Mouse (Mus musculus): Measurements from ENCODE around the gene Smyd3.
"Not testable (repeated sequence)": the region's sequence is repeated elsewhere in the genome, so short reads cannot be mapped to it uniquely, and the experiment has no call there.

Smyd3 gene
- long read RNA-seq, experiment 1, partial matches to known transcripts = 0 of 1 reads
- long read RNA-seq, experiment 1, other reads (novel, unspliced or antisense) = 1 of 1 reads
- long read RNA-seq, experiment 2, partial matches to known transcripts = 0 of 2 reads
- long read RNA-seq, experiment 2, other reads (novel, unspliced or antisense) = 1 of 2 reads

DNA sequence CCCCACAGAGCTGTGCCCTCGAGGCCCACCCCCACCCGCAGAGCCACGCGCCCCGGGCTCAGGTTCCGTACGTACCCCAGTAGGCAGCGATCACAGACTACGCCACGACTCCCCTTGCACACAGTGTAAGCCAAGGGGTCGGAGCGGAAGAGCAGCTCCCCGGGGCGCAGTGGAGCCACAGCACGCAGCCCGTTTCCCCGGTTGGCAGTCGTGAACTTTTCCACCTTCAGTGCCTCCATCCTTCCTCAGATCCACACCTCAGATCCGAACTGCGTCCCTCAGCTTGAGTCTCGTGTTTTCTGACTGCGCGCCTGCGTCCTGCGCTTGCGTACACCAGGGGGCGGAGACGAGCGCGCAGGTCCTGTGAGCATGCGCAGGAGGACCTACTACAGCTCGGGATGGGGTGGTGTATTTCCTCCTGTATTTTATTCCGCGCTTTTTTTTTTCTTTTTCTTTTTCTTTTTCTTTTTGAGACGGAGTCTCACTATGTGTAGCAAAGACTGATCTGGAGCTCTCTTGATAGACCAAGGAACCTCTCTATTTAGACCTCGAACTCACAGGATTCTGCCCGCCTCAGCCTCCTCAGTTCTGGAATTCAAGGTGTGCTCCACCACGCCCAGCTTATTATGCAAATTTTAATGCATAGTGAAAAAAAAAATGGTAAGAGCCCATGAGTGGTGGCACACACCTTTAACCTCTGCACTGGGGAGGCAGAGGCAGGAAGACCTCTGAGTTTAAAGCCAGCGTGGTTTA, at the start of gene Smyd3:
TSS of gene Smyd3 (minus strand) at position 329 of the 753 bp plus-strand sequence.
- intact Hi-C loops (cut with DNase I) = no loop called here

DNA sequence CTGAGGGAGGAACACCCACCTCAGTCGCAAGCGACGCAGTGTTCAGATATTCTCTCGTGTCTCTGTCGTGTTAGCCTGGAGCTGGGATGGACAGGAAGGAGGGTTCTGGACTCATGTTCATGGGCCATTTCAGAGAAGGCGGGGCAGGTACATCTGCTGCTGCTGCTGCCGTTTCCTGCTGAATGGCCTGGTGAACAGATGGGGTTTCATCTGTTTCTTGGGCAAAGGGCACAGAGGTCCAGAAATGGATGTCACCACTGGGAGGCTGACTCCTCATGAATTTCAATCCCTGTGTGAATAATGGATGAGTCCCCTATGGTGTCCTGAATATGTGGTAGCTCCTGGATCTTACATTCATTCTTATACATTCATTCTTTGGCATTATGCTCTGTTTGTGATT, 49.7 kb upstream of the Smyd3 start:
- intact Hi-C loops (cut with DNase I) = no loop called here

DNA sequence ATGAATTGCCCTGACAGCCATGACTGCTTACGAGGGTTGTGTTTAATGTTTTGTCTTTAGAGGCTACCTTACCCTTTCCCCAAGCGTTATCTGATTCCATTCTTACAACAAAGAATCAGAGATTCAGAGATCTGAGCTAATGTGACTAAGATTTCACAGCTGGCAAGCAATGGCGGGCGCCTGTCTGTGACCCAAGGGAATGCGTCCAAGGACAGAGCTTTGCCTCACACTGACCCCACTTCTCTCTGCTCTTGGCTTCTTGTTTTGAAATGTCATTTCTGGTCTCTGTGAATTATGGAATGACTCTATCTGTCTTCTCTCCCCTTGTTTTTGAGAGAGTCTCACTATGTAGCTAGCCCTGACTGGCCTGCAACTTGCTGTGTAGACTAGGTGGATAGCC, 46.1 kb upstream of the Smyd3 start:
- intact Hi-C loops (cut with DNase I) = no loop called here

DNA sequence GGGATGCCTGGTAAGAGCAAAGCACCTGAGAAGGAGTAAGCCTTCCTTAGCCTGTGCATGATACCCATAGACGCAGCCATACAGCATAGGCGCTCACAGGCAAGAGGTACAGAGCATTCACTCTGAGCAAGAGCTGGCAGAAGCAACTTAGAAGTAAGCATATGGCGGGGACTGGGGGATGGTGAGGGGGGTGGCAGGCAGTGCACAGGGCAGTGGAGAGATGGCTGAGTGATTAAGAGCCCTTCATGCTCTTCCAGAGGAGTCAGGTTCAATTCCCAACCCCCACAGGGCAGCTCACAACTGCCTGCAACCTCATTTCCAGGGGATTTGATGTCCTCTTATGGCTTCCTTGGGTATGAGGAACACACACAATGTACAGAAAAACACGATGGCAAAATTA, 45.4 kb upstream of the Smyd3 start:
- intact Hi-C loops (cut with DNase I) = no loop called here

DNA sequence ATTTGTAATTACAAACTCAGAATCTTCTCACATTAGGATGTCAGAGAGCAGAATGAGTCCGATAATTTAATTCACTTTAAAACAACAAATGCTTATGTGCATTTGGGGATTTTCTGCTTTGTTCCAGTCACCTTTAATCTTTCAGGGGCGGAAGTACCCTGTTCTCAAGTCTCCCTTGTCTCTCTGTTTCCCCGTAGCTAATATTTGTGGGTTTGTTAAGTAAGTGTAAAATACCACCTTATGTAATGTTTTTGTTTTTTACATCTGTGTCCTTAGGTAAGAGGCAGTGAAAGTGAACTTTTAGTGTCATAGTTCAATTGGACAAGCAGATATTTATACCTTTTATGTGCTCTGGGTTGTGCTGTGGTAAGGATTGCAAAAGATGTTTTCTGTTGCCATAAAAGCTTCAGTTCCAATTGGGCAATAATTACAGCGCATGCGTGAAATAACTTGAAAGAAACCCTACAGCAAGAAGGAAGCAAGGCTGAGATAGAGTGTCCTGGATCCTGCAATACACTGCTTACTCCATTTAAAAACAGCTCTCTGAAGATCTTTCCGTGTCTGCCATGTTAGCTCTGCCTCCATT, 43.1 kb upstream of the Smyd3 start:
- intact Hi-C loops (cut with DNase I) = no loop called here

DNA sequence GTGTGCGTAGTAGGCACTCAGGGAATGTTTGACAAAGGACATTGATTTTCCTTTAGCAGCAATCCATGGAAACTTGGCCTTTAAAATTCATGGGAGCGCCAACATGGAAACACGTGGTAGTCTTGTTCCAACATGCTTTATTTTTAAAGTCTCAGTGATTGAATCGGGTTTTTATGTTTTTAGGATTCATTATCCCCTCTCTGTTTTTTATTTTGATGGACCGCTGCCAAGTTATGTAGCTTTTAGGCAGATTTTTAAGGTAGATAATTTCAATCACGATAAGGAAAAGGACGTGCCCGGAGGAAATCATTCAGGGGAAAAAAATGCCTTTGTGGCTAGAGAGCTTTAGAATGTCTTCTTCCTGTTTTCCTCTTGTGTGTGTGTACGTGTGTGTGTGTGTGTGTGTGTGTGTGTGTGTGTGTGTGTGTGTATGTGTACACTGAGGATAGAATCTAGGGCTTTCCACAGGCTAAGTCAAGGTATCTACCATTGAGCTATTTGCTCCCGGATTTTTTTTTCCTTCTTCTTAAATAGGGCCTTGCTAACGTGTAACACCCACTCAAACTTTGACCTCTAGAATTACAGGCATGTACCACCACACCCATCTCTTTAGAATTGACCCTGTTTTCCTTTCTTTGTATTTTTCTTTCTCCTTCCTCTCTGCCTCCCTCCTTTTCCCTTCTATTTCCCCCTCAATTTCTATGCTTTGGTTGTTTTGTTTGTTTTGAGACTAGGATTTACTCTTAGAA, 41.8 kb upstream of the Smyd3 start:
- intact Hi-C loops (cut with DNase I) = no loop called here

DNA sequence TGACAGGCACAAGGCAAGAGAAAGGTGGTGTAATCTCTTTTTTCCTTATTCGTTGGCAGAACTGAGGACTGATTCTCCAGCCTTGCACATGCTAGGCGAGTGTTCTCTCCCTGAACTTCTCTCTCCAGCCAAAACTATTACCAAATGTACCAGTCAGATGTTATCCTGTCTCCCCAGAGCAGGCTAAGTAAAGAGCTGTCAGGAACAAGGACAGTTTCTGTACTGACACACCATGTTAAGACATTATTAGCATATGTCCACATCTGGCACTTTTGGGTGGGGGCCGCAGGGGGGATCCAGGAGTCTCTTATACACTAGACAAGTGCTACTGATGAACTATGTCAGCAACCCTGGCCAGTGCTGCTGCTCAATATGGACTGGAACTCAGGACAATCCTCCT, 39.1 kb upstream of the Smyd3 start:
- intact Hi-C loops (cut with DNase I) = no loop called here

DNA sequence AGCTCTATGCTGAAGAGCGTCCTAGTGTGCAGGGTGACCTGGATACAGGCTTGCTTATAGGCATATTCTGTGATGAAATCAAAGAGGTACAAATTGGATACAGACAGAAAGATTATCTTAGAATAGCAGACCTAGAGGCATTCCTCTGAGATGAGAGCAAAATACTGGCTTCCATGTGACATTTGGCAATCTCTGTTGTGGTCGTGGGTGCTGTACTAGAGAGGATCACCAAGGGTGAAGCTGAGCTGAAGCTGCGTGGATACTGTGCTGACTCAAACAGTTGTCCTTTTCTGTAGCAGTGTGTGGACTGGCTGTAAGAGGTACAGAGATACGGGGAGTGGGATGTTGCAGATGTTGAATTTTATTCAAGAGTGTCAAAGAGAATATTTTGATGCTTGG, 36.1 kb upstream of the Smyd3 start:
- intact Hi-C loops (cut with DNase I) = no loop called here

DNA sequence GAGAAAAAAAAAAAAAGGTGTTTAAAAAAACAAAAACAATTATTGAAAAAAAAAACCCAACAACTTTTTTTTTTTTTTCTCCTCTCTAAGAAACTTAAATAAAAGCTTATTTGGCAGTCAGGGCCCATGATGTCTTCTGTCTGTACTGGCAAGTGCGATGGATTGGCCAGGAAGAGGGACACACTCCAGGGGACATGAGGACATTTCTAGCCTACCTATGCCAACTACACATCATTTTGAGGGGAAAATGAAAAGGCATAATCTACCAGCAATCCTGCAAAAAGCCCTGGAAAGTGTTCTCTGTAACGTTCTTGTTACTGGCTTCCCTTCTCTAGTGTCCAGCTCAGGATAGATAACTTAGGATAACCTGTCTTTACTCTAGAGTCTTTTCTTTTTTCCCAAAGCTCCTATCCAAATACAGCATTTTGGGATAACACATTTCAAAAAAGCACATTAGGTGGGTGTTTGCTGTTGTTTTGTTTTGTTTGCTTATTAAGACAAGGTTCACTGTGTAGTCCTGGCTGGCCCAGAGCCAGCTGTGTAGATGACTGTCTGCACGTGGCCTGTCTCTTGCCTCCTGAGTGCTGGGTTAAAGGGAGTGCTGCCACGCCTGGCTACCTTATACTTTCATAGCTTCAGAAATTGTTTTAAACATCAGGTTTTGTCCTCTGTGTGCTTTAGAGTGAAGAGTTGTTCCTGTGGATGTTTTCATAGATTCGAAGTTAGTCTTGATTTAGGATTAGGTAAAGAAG, 35.5 kb upstream of the Smyd3 start:
- intact Hi-C loops (cut with DNase I) = no loop called here

DNA sequence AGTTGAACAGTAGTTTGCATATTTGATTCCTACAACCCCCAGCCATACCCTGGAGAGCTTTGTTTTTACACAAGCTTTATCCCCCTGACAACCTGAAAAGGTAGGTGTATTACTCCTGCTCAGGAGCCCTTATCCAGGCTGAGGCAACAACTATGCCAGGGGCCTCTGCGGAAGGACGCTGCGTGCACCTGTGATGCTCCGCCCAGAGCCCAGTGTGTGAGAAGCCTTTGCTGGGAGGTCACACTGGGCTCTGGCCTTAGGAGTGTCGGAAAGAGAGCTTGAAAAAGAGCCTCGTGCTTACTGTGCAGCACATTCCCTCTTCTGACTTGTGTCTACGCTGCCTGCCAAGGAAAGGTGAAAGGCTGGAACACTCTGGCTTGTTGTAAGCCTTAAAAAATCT, 34.9 kb upstream of the Smyd3 start:
- intact Hi-C loops (cut with DNase I) = no loop called here

DNA sequence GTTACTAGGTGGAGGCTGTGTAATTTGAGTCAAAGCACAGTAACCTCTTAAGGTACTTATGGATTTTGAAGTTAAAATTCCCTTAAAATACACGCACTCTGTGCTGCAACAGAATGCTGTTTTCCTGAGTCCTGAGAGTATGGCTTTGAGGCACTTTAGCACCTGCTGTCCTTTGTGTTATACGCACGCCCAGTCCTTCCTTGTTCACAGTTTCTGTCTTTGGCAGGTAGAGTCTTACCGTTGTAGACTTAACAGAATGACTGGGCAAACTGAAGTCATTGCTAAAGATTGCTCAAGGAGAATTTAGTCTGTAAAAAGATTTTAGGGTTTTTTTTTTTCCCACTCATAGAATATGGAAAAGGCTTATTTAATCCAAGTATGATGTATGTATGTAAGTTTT, 34.1 kb upstream of the Smyd3 start:
- intact Hi-C loops (cut with DNase I) = no loop called here

DNA sequence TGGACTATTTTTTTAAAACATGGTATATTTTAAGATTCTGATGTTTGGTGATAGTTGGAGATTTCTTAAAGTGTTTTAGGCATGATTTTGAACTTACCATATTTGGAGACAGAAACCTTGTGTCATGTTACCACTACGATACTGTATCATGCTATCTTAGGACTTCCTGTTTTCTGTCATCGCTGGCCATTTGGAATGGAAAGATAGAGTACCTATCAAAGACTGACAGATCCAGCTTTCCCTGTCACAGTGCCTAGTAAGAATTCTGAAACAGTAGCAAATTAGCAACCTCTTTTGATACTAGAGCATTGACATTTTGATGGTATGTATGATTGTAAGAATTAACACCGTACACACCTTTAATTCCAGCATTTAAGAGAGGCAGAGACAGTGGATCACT, 33.5 kb upstream of the Smyd3 start:
- intact Hi-C loops (cut with DNase I) = no loop called here

DNA sequence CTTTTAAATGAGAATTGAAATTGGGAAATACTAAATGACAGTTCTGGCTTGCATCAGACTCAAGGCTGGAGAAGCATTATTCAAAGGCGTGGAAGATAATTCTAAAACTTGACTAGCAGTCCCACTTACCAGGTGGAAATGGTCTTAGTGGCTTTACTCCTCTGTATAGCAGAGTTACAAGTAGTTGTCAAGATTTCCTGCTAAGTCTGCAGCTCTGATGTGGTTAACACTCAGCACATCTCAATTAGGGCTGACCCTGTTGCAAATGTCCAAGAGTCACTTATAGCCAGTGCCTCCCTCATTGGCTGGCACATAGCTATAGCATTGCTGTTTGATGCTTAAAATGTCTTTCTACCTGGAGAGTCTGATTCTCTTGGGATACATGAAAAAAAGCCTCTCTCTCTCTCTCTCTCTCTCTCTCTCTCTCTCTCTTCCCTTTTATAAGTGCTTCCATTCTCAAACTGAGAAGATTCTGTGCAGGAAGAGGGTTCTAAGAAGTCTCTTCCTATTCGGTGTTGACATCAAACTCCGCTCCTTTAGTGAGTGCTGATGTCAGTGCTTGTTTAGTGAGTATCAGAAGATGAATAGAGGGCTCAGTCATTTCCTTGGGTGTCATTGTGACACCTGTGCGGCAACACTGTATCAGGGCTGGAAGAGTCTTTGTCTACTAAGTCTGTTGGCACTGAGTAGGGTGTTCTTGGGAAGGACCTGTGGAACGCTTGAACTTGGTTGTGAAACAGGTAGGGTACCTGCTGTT, 31.3 kb upstream of the Smyd3 start:
- intact Hi-C loops (cut with DNase I) = no loop called here

DNA sequence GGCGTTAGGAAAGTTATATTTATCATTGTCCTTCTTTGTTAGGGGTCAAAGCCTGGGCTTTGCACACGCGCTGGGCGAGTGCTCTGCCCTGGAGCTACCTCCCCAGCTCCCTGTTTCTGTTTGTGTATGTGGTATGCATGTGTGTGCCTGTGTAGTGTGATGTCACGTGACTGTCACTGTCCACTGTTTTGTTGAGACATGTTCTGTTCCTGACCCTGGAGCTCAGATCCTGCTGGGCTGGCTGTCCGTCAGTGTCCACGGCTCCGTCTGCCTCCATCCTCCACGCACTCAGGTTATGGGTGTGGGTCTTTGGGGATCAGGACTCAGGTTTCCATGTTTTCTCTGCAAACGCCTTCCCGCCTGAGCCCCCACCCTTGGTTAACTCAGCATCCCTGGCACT, 30.4 kb upstream of the Smyd3 start:
- intact Hi-C loops (cut with DNase I) = no loop called here

DNA sequence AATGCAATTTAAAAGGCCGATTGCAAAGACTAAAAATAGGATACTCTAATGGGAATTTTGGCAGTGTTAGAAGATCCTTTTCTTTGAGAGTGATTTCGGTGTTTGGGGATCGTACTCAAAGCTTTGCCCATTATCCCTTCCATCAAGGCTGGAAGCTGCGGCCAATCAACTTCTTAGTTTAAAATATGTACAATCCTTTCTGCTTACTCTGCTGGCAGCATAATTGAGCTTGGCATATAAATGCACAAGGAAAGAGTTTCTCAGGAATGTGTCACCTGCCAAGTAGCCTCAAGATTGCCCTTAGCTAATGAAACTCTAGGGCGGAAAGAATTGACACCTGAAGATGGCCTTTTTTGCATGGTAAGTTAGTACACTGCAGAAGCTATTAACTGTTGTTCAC, 29.3 kb upstream of the Smyd3 start:
- intact Hi-C loops (cut with DNase I) = no loop called here

DNA sequence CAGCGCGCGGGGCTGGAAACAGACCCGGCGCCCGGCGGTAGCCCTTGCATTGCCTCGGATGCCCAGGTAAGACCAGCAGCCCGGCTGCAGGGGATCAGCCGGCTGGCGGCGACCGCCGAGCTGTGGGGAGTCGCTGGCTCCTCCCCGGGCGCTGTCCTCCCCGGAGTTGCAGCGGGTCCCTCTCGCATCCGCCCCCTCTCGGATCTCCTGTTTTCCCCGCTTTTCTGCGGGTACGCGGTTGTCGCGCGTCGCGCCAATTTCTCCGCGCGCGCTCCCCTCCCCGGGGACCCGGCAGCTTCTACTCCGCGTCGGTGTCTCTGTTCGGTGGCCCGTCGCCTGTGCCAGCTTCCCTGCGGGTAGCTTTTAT, 28.7 kb upstream of the Smyd3 start:
- intact Hi-C loops (cut with DNase I) = no loop called here

DNA sequence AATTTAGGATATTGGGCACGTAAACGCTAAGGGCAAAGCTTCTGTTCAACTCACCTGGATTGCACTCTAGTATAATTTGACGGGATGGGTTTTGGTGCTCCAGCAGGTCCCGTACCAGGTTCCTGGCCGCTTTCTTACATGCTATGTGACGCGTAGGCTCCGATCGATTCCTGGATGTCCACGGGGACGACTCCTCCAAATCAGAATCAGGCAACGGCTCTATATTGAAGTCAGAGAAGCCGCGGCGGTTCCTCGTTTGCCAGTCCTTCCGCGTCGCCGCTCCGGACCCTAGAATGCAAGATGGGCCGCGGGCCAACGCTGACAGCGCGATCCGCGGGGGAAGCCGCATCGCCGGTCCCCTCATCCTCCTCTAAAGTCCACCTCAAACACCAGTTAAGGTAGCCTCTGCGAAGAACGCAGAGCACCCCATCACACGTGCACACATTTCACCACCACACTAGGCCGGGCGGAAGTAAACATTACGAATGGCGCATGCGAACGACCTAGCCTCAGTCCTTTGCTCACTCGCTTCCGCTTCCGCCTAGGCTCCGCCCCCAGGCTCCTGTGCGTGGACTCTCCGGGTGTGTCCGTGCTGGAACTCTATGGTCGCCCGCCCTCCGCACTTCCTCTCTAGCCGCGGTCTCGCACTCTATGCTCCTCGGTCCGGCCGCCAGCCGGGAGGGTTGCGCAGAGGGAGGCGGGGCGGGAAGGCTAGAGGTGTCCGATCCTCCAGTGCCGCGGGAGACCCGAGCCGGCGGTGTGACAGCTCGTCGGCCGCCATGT, 28.1 kb upstream of the Smyd3 start, which contains the start of the genes Tfb2m and Cnst:
TSS of gene Tfb2m (minus strand) at position 500 of the 783 bp plus-strand sequence.
TSS of gene Cnst (plus strand) at position 603 of the 783 bp plus-strand sequence.
- intact Hi-C loops (cut with DNase I) = not testable (repeated sequence)

DNA sequence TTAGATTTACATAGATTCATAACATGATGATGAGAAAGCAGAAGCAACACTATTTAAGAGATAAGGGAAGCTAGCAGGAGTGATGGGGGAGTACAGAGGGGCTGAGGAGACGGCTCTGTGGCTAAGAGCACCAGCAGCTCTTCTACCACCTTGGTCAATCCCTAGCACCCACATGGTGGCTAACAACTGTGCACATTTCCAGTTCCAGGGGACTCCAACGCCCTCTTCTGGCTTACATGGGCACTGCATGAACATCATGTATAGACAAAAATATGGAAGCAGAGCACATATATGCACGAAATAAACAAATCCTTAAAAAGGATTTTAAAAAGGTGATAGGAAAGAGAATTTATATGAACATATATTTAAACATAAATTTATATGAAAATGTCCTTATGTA, 23.7 kb upstream of the Smyd3 start:
- intact Hi-C loops (cut with DNase I) = no loop called here

DNA sequence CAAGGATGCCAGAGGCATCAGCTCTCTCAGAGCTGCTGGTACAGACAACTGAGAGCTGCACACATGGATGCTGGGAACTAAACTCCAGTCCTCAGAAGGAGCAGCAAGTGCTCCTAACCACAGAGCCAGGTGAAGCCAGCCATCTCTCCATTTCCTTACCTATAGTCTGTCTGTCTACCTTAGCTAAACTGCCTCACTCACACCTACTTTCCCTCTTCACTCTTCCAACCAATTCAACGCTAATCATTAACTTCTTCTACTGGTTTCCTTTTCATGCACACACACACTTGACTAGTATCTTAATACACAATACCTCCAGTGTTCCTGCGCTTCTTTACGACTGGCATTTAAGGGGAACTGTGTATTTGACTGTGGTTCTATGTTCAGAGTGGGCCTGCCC, 22.0 kb upstream of the Smyd3 start:
- intact Hi-C loops (cut with DNase I) = no loop called here

DNA sequence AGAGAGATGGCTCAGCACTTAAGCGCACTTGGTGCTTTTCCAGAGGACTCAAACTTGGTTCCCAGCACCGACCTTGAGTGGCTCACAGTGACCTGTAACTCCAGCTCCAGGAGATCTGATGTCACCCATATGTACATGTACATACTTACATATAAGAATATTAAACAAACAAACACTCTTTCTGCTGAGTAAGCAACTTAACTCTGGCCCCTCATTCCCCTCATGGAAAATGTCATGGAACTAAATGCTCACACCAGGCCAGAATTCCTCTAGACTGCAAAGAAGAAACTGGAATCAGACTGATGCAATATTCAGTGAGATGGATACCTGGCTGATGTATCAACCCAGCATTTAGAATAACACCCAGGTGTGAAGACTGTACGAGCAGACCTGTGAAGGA, 21.2 kb upstream of the Smyd3 start:
- intact Hi-C loops (cut with DNase I) = no loop called here

All from adrenal gland (tissue).